Mouse (Mus musculus) CH12.LX (cell line): Measurements from ENCODE around the gene 9930111J21Rik2. TPM values are rescaled to one million over a fixed set of nuclear protein-coding genes. Genes with fewer than 3 reads are reported as not detected.
"Not testable (repeated sequence)": the region's sequence is repeated elsewhere in the genome, so short reads cannot be mapped to it uniquely, and the experiment has no call there.

Source experiments
- DNase-seq: peaks from one replicate; pipeline ENCODE4 v3.0.0-alpha.2; 2013; ENCODE audit errors: extremely low read depth
- H3K27ac ChIP-seq: 2 replicates; pipeline ENCODE4 v1.5.1; 2012; ENCODE audit warnings: low read depth, mild to moderate bottlenecking, control low read depth, moderate library complexity; ENCODE audit not compliant: insufficient read depth
- H3K27me3 ChIP-seq: replicated peaks from 2 replicates; pipeline ENCODE3; 2012; ENCODE audit warnings: inconsistent platforms
- H3K36me3 ChIP-seq, 2 experiments: replicated peaks in 1 of 2; 2 replicates each; pipeline versions ENCODE3 to v1.6.1; 2012; ENCODE audit warnings: inconsistent platforms in 1 of 2, low read length in 1 of 2, mild to moderate bottlenecking in 1 of 2, mixed read lengths in 1 of 2, moderate library complexity in 1 of 2; ENCODE audit not compliant: control insufficient read depth in 1 of 2, insufficient read depth in 1 of 2
- H3K4me1 ChIP-seq, 2 experiments: 2 replicates each; pipeline ENCODE4 v1.6.1; 2012; ENCODE audit warnings: inconsistent platforms in 1 of 2, moderate library complexity in 1 of 2; ENCODE audit not compliant: insufficient read depth in 2 of 2, control insufficient read depth in 1 of 2
- H3K4me2 ChIP-seq: 2 replicates; pipeline ENCODE4 v1.6.1; 2012; ENCODE audit warnings: low read depth, mild to moderate bottlenecking, control low read depth; ENCODE audit not compliant: poor library complexity, insufficient read depth, severe bottlenecking
- H3K4me3 ChIP-seq, 3 experiments: fragments of 150-350 bp in 1 of 3; sonication (generic) in 1 of 3; replicated peaks in 1 of 3; 2 replicates each; pipeline versions ENCODE3 to v1.5.1; 2011 to 2012; ENCODE audit warnings: low read depth in 2 of 3, low read length in 2 of 3, mild to moderate bottlenecking in 2 of 3, moderate library complexity in 2 of 3, control low read depth in 1 of 3, improper control_type of control experiment in 1 of 3, inconsistent platforms in 1 of 3, mixed read lengths in 1 of 3; ENCODE audit not compliant: poor library complexity in 1 of 3
- H3K79me2 ChIP-seq: replicated peaks from 2 replicates; pipeline ENCODE4 v1.6.1; 2012; ENCODE audit warnings: mild to moderate bottlenecking, moderate library complexity; ENCODE audit not compliant: control insufficient read depth, poor library complexity, insufficient read depth, severe bottlenecking; ENCODE audit errors: extremely low read depth
- H3K9ac ChIP-seq: 2 replicates; pipeline ENCODE4 v1.6.1; 2012; ENCODE audit warnings: low read depth, mild to moderate bottlenecking, control low read depth, moderate library complexity; ENCODE audit not compliant: insufficient read depth
- H3K9me3 ChIP-seq: replicated peaks from 2 replicates; pipeline ENCODE3; 2012; ENCODE audit warnings: low read length, inconsistent platforms, mixed read lengths
- BHLHE40 ChIP-seq: IDR thresholded peaks from 2 replicates; pipeline ENCODE4 v1.6.1; 2011; ENCODE audit warnings: mild to moderate bottlenecking, low read depth, low read length, improper control_type of control experiment
- CTCF ChIP-seq, 2 experiments: IDR thresholded peaks in 1 of 2; conservative IDR thresholded peaks in 1 of 2; 2 replicates each; pipeline ENCODE4 v1.5.1; 2011 to 2012; ENCODE audit warnings: low read depth in 2 of 2, low read length in 2 of 2, improper control_type of control experiment in 1 of 2, inconsistent platforms in 1 of 2, mild to moderate bottlenecking in 1 of 2, moderate library complexity in 1 of 2
- E2F4 ChIP-seq: IDR thresholded peaks from 2 replicates; pipeline ENCODE4 v1.6.1; 2011; ENCODE audit warnings: low read depth, low read length, improper control_type of control experiment; ENCODE audit not compliant: insufficient replicate concordance
- ELF1 ChIP-seq: IDR thresholded peaks from 2 replicates; pipeline ENCODE4 v1.6.1; 2014; ENCODE audit warnings: low read depth, mild to moderate bottlenecking, inconsistent platforms, low read length, improper control_type of control experiment
- EP300 ChIP-seq: IDR thresholded peaks from 2 replicates; pipeline ENCODE4 v1.6.1; 2011; ENCODE audit warnings: low read length, improper control_type of control experiment
- ETS1 ChIP-seq: conservative IDR thresholded peaks from 2 replicates; pipeline ENCODE4 v1.6.1; 2012; ENCODE audit warnings: low read depth, mild to moderate bottlenecking, inconsistent platforms, low read length, improper control_type of control experiment, moderate library complexity
- GABPA ChIP-seq: IDR thresholded peaks from 2 replicates; pipeline ENCODE4 v1.6.1; 2012; ENCODE audit warnings: low read depth, low read length, improper control_type of control experiment, inconsistent platforms; ENCODE audit not compliant: insufficient replicate concordance
- HCFC1 ChIP-seq: IDR thresholded peaks from 2 replicates; pipeline ENCODE4 v1.6.1; 2012; ENCODE audit warnings: low read depth, mild to moderate bottlenecking, inconsistent platforms, low read length, improper control_type of control experiment
- IRF4 ChIP-seq: IDR thresholded peaks from 2 replicates; pipeline ENCODE4 v1.6.1; 2014; ENCODE audit warnings: low read depth, mild to moderate bottlenecking, inconsistent platforms, low read length, improper control_type of control experiment
- JUN ChIP-seq: IDR thresholded peaks from 2 replicates; pipeline ENCODE4 v1.6.1; 2011; ENCODE audit warnings: low read depth, mild to moderate bottlenecking, low read length, improper control_type of control experiment, moderate library complexity; ENCODE audit not compliant: insufficient read depth
- JUND ChIP-seq: conservative IDR thresholded peaks from 2 replicates; pipeline ENCODE4 v1.6.1; 2011; ENCODE audit warnings: low read depth, low read length, improper control_type of control experiment
- KAT2A ChIP-seq: IDR thresholded peaks from 2 replicates; pipeline ENCODE4 v1.6.1; 2012; ENCODE audit warnings: low read length, improper control_type of control experiment, inconsistent platforms; ENCODE audit not compliant: insufficient replicate concordance
- MAFK ChIP-seq: IDR thresholded peaks from 2 replicates; pipeline ENCODE4 v1.6.1; 2011; ENCODE audit warnings: low read length, improper control_type of control experiment; ENCODE audit not compliant: insufficient replicate concordance
- MAX ChIP-seq: IDR thresholded peaks from 2 replicates; pipeline ENCODE4 v1.6.1; 2011; ENCODE audit warnings: low read length, improper control_type of control experiment
- MAZ ChIP-seq: IDR thresholded peaks from 2 replicates; pipeline ENCODE4 v1.6.1; 2012; ENCODE audit warnings: low read depth, mild to moderate bottlenecking, inconsistent platforms, low read length, improper control_type of control experiment, moderate library complexity
- MEF2A ChIP-seq: IDR thresholded peaks from 2 replicates; pipeline ENCODE4 v1.6.1; 2014; ENCODE audit warnings: low read depth, mild to moderate bottlenecking, inconsistent platforms, low read length, improper control_type of control experiment, borderline replicate concordance
- MYC ChIP-seq: IDR thresholded peaks from 2 replicates; pipeline ENCODE4 v1.6.1; 2011; ENCODE audit warnings: low read depth, mild to moderate bottlenecking, improper control_type of control experiment, low read length
- NRF1 ChIP-seq: IDR thresholded peaks from 2 replicates; pipeline ENCODE4 v1.6.1; 2014; ENCODE audit warnings: low read depth, mild to moderate bottlenecking, inconsistent platforms, low read length, improper control_type of control experiment, moderate library complexity
- POLR2A ChIP-seq: IDR thresholded peaks from 2 replicates; pipeline ENCODE4 v1.6.1; 2011; ENCODE audit warnings: low read depth, mild to moderate bottlenecking, improper control_type of control experiment, low read length
- POLR2AphosphoS2 ChIP-seq: IDR thresholded peaks from 2 replicates; pipeline ENCODE4 v1.6.1; 2011; ENCODE audit warnings: low read depth, low read length, improper control_type of control experiment
- RAD21 ChIP-seq: IDR thresholded peaks from 2 replicates; pipeline ENCODE4 v1.6.1; 2011; ENCODE audit warnings: low read depth, mild to moderate bottlenecking, low read length, improper control_type of control experiment, moderate library complexity
- RCOR1 ChIP-seq: conservative IDR thresholded peaks from 2 replicates; pipeline ENCODE4 v1.6.1; 2012; ENCODE audit warnings: low read depth, mild to moderate bottlenecking, inconsistent platforms, low read length, improper control_type of control experiment
- SIN3A ChIP-seq: IDR thresholded peaks from 2 replicates; pipeline ENCODE4 v1.6.1; 2012; ENCODE audit warnings: low read length, improper control_type of control experiment, inconsistent platforms
- SMC3 ChIP-seq: IDR thresholded peaks from 2 replicates; pipeline ENCODE4 v1.6.1; 2011; ENCODE audit warnings: low read depth, low read length, improper control_type of control experiment
- TBP ChIP-seq: conservative IDR thresholded peaks from 2 replicates; pipeline ENCODE4 v1.6.1; 2011; ENCODE audit warnings: low read depth, low read length, improper control_type of control experiment
- UBTF ChIP-seq: IDR thresholded peaks from 2 replicates; pipeline ENCODE4 v1.6.1; 2012; ENCODE audit warnings: low read depth, mild to moderate bottlenecking, inconsistent platforms, low read length, improper control_type of control experiment, moderate library complexity
- USF1 ChIP-seq: IDR thresholded peaks from 2 replicates; pipeline ENCODE4 v1.6.1; 2014; ENCODE audit warnings: low read depth, mild to moderate bottlenecking, inconsistent platforms, low read length, improper control_type of control experiment
- USF2 ChIP-seq: conservative IDR thresholded peaks from 2 replicates; pipeline ENCODE4 v1.6.1; 2011; ENCODE audit warnings: low read depth, low read length, improper control_type of control experiment
- ZC3H11A ChIP-seq: IDR thresholded peaks from 2 replicates; pipeline ENCODE4 v1.6.1; 2012; ENCODE audit warnings: low read depth, mild to moderate bottlenecking, inconsistent platforms, low read length, improper control_type of control experiment
- ZMIZ1 ChIP-seq: IDR thresholded peaks from 2 replicates; pipeline ENCODE4 v1.6.1; 2012; ENCODE audit warnings: low read depth, mild to moderate bottlenecking, inconsistent platforms, low read length, improper control_type of control experiment
- dilution Hi-C: fragments of 300-500 bp; cut with MboI; formaldehyde crosslinking; loops from 2 replicates; pipeline ENCODE4 v1.14.3; 2020; ENCODE audit warnings: low sequenced_read_pairs; ENCODE audit not compliant: extremely low pct_unique_long_range_greater_than_20kb, extremely low pct_ligation_motif_present
- in situ Hi-C: fragments of 300-500 bp; cut with MboI; formaldehyde crosslinking; loops from 3 replicates; pipeline ENCODE4 v1.14.3; 2019; ENCODE audit warnings: low sequenced_read_pairs, low pct_ligation_motif_present, low pct_unique_long_range_greater_than_20kb, mixed read lengths
- polyA plus RNA-seq: library from polyadenylated mRNA; unstranded; fragments of >175 nt; gene quantifications from 2 replicates; pipeline ENCODE4 v1.2.1, GENCODE M21; 2012; ENCODE audit warnings: low read depth; ENCODE audit not compliant: insufficient read length
- total RNA-seq, 2 experiments: library from RNA; depleted of rRNA; stranded (reverse); fragments of 300-350 nt in 1 of 2; fragments of >200 nt in 1 of 2; gene quantifications; 2 replicates each; pipeline ENCODE4 v1.2.3; 2012 to 2014

9930111J21Rik2 gene
- total RNA-seq (2012; rRNA removed) = 6.9 and 9.9 TPM in 2 replicates
- 18.5 and 21.4 TPM in 2 replicates for total RNA-seq (2014; rRNA removed)
- 20.7 and 22.7 TPM in 2 replicates for polyA plus RNA-seq

GRCm38 (mm10) chr11:49051093-49051891 is at the start of gene 9930111J21Rik2:
9930111J21Rik2 (minus strand) TSS chr11:49051242.
- H3K9me3 ChIP-seq, H3K79me2 ChIP-seq, in situ Hi-C loops, H3K36me3 ChIP-seq, H3K9ac ChIP-seq, dilution Hi-C loops, H3K4me3 ChIP-seq, H3K27me3 ChIP-seq, H3K4me2 ChIP-seq, H3K27ac ChIP-seq, DNase-seq, H3K4me1 ChIP-seq: not testable (repeated sequence)

- Histone ChIP-seq H3K4me2 (peak overlapping the region; percentile 79), H3K4me1 (peaks cover 6 to 43% of the 10 kb centered on the region in 2 experiments; a peak in 3 of 4 replicates), H3K9ac (peak overlapping the region; percentile 93), H3K36me3 (peaks cover 0 to 3% of the 10 kb centered on the region in 2 experiments), H3K4me3 (peak overlapping the region; percentile 42 to 57 (median 56)), H3K79me2 (no peaks in the 10 kb centered on the region), H3K9me3 (no peaks in the 10 kb centered on the region), H3K27me3 (no peaks in the 10 kb centered on the region), H3K27ac (no peak overlapping the region; the same call in 1 of the 2 replicates)
- peak; percentile 95 for DNase-seq
- dilution Hi-C loops (no loop called here), in situ Hi-C loops (loop anchor here (5.0 to 25.0 kb wide), 3 partner anchors 162 to 303 kb away; partner anchors contain the start of gene Irgm1)
- peak; percentile 86 for TF ChIP-seq ZMIZ1
- 0 out of 2 replicates have a peak, but pooled peaks have one; percentile 57 for TF ChIP-seq MAZ
- peak; percentile 94 for TF ChIP-seq EP300
- TF ChIP-seq JUN = peak; percentile 75
- TF ChIP-seq POLR2AphosphoS2 = peak; percentile 77; the same call in 1 of the 2 replicates
- peak; percentile 92 for TF ChIP-seq RCOR1
- TF ChIP-seq KAT2A = peak; percentile 76; the same call in 1 of the 2 replicates
- TF ChIP-seq SMC3 = peak; percentile 19; the same call in 1 of the 2 replicates
- peak; percentile 89 for TF ChIP-seq MAX
- TF ChIP-seq GABPA = no peak
- TF ChIP-seq TBP = peak; percentile 91
- TF ChIP-seq E2F4 = no peak
- TF ChIP-seq RAD21 = no peak; the same call in none of the 2 replicates
- TF ChIP-seq CTCF (conservative IDR thresholded peaks at IDR 0.05 in 1 of 2, IDR thresholded peaks at IDR 0.05 in 1 of 2; ENCODE audit: low read depth in 2 of 2, low read length in 2 of 2) = no peak
- TF ChIP-seq MEF2A = peak; percentile 88
- peak; percentile 82 for TF ChIP-seq ETS1
- TF ChIP-seq MAFK = peak; percentile 80
- peak; percentile 98 for TF ChIP-seq IRF4
- no peak for TF ChIP-seq USF1
- TF ChIP-seq POLR2A = peak; percentile 81
- peak; percentile 64 for TF ChIP-seq BHLHE40
- no peak for TF ChIP-seq ZC3H11A
- peak; percentile 81 for TF ChIP-seq HCFC1
- TF ChIP-seq UBTF = no peak
- peak; percentile 77 for TF ChIP-seq JUND
- no peak for TF ChIP-seq NRF1
- TF ChIP-seq USF2 = no peak
- peak; percentile 92 for TF ChIP-seq MYC
- peak; percentile 98 for TF ChIP-seq ELF1
- TF ChIP-seq SIN3A = peak; percentile 95
These were observed 49.4 kb upstream of the 9930111J21Rik2 start for GRCm38 (mm10) chr11:49100409-49100808.
